Mouse (Mus musculus) liver, adult 2 months (tissue): ENCODE results near the gene Kcne2.

Experiments used
- CTCF ChIP-seq: fragments of 200-500 bp; IDR thresholded peaks from 2 replicates; pipeline ENCODE4 v1.5.1; 2011; ENCODE audit warnings: low read depth, low read length, control low read depth
- POLR2A ChIP-seq: fragments of 200-500 bp; IDR thresholded peaks from 2 replicates; pipeline ENCODE4 v1.6.1; 2011; ENCODE audit warnings: low read length, control low read depth; ENCODE audit not compliant: insufficient read depth; ENCODE audit errors: extremely low read depth

GRCm38 (mm10) chr16:92286609-92287008 is 5.6 kb upstream of the Kcne2 start:
- TF ChIP-seq CTCF (peak; percentile 70), POLR2A (no peak)
